Mouse (Mus musculus): ENCODE results near the gene Defb33.

Gene Defb33

GRCm38 (mm10) chr8:20892369-20892768 lies at the start of gene Defb33:
Gene Defb33, plus strand, starts transcription at chr8:20892669.
- no peak for DNase-seq (ENCODE audit: low spot score)

GRCm38 (mm10) chr8:20874608-20875007 lies 17.9 kb upstream of the Defb33 start:
- DNase-seq (ENCODE audit: low spot score), result no peak

- DNase-seq (ENCODE audit: low spot score), result no peak
These were observed 10.1 kb downstream of the Defb33 start, which contains the start of gene Gm15056 for GRCm38 (mm10) chr8:20902527-20902926. Gene Gm15056, minus strand, starts transcription at chr8:20902627.

GRCm38 (mm10) chr8:20907119-20907518 lies 14.7 kb downstream of the Defb33 start:
- DNase-seq (ENCODE audit: low spot score), result no peak

- no peak for DNase-seq (ENCODE audit: low spot score)
These were observed 15.8 kb downstream of the Defb33 start for GRCm38 (mm10) chr8:20908256-20908655.

GRCm38 (mm10) chr8:20912288-20912687 lies 19.8 kb downstream of the Defb33 start:
- DNase-seq (ENCODE audit: low spot score), result no peak

GRCm38 (mm10) chr8:20921971-20922370 lies 29.5 kb downstream of the Defb33 start, which contains the start of gene Gm6040:
Gene Gm6040, minus strand, starts transcription at chr8:20922071.
- DNase-seq (ENCODE audit: low spot score), result no peak

- DNase-seq (ENCODE audit: low spot score), result no peak
These were observed 52.1 kb downstream of the Defb33 start, which contains the start of gene AY761185 for GRCm38 (mm10) chr8:20944610-20945009. Gene AY761185, minus strand, starts transcription at chr8:20944710.
